Mouse (Mus musculus): ENCODE data around the gene Rb1.

DNA sequence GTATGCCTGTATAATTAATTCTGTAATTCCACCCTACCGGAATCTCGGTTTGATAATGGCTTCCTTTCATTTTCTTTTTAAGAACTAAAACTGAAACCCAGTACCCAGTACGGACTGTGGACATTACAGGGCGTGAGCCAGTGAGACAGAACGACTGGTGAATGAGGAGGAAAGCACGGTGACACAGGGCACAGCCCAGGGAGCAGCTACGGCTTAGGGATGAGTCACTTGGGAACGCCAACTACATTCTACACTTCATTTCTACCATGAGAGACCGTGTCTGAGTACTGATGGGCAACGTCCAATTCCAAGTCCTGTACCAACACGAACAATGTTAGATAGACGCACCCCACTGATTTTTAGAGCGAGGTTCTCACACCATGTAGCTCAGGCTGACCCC, 43.3 kb upstream of the Rb1 start:
- no peak for TF ChIP-seq MYOG (IDR thresholded peaks at IDR 0.05; ENCODE audit: control insufficient read depth in 1 of 3, insufficient read depth in 1 of 3, insufficient read length in 2 of 3, low read depth in 2 of 3)
- TF ChIP-seq SRF (IDR thresholded peaks at IDR 0.05; ENCODE audit: control insufficient read depth, insufficient read length, low read depth): no peak
- TF ChIP-seq TCF12 (IDR thresholded peaks at IDR 0.05; ENCODE audit: insufficient read depth, poor library complexity, severe bottlenecking): no peak
- no peak for TF ChIP-seq POLR2A (IDR thresholded peaks at IDR 0.05; ENCODE audit: insufficient read length, low read depth)
- no peak for TF ChIP-seq USF1 (IDR thresholded peaks at IDR 0.05; ENCODE audit: low read depth)
- peak; percentile 34 for TF ChIP-seq POLR2AphosphoS2 (IDR thresholded peaks at IDR 0.05; ENCODE audit: insufficient read length, low read depth)
- no peak for TF ChIP-seq REST (IDR thresholded peaks at IDR 0.05; ENCODE audit: insufficient read depth, insufficient read length)
- TF ChIP-seq CEBPB (IDR thresholded peaks at IDR 0.05; ENCODE audit: insufficient read depth, poor library complexity, severe bottlenecking): no peak
- no peak for TF ChIP-seq E2F4 (IDR thresholded peaks at IDR 0.05; ENCODE audit: insufficient read depth)
- no peak for TF ChIP-seq MAX (IDR thresholded peaks at IDR 0.05; ENCODE audit: low read depth)
- TF ChIP-seq MYOD1 (IDR thresholded peaks at IDR 0.05; ENCODE audit: control insufficient read depth in 1 of 3, insufficient read length in 2 of 3, low read depth in 2 of 3): no peak
